Mouse (Mus musculus) right cerebral cortex, postnatal 25 days (tissue): ENCODE measurements at regions not wholly inside any gene's neighbourhood (a gene's known extent, or its start where the extent isn't known, plus 50 kb on each side); places are given as distances from the start of the nearest gene placed in this dataset.

Experiments
- DNase-seq: peaks from one replicate; pipeline ENCODE4 v3.0.0; 2022

GRCm38 (mm10) chr10:37259186-37259585, 120.5 kb upstream of the Marcks start:
- DNase-seq, result no peak

DNA sequence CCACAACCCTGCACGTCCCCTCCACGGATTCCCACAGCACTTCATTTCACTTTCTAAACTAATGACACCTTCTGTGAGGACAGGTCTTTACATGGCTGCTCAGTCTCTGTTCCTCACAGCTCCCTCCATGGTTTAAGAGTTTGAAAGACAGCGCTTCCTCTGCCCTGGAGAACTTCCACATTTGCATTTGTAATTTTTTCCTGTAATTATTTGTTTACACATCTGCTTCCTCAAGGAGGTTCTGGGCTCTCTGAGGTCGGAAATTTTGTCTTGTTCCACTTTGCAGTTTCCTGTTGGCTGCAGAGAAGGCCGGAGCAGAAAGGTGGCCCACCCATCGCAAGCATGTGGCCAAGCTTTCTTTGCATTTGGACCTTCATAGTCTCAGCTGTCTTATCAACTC, 118.8 kb upstream of the Marcks start:
- DNase-seq, result no peak

GRCm38 (mm10) chr10:37250934-37251521, 112.3 kb upstream of the Marcks start:
- no peak for DNase-seq

DNA sequence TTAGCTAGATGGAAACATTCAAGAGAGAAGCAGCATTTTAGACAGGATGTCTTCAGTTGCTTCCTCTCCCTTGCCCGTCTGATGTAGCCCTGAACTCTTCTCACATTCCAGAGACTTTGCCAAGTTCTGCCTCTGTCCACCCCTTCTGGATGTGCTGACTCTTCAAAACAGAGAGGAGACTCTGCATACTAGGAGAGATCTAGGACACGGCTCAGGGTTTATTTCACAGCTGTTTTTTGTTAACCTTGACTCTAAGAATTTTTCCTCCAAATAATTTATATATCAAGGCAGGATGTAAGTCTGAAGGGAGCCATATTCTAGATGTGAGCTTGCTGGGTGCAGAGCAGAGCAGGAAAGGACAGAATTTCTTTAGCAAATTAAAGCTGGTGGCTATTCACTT, 111.4 kb upstream of the Marcks start:
- DNase-seq, result no peak

DNA sequence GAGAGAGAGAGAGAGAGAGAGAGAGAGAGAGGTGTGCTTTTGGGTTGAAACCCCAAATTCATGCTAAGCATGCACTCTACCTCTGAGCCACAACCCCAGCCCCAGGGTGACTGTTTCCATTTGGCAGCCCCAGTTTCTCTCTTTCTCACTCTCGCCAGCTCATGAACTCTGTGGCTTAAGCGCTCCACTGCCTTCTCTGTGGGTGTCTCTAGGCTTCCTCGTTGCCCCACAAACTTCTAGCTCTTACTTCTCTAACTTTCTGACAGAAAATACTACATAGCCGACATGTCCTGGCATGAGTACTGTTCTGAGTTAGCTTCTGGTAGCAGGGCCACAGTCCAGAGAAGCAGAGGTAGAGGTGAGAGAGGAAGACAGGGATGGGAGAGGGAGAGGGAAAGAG, 110.8 kb upstream of the Marcks start:
- no peak for DNase-seq

DNA sequence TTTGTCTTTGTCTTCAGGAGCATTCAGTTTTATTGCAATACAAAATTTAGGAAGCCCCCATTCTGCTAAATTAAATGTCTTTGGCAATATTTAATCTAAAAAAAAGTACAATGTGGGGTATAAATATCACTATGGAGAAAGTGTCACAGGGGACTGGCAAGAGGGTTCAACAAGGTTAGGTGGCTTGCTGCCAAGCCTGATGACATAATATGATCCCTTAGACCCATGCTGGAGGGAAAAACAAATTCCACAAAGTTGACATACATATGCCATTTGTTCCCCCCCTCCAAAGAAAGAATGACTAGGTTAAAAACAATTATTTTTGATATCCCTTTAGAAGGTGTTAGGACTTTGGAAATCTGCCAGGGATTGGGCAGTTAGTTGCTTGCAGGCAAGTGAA, 108.4 kb upstream of the Marcks start:
- no peak for DNase-seq

DNA sequence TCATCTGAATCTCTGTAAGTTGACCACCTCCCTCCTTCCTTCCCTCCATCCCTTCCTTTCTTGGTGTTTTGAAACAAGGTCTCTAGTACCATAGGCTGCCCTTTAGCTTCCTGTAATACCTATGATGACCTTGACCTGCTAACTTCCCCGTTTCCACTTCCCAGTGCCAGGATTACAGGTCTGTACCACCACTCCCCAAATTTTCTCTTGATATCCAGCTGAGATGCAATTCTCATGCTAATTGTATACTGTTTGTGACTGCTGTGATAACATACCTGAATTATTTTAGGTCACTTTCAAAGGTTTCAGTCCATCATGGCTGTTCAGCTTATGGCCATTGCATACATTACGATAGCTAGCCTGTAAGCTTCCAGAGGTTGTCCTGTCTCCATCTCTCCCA, 104.4 kb upstream of the Marcks start:
- DNase-seq, result no peak

GRCm38 (mm10) chr10:37241821-37242263, 103.1 kb upstream of the Marcks start:
- DNase-seq, result no peak

GRCm38 (mm10) chr10:37240634-37241033, 101.9 kb upstream of the Marcks start:
- DNase-seq, result no peak

DNA sequence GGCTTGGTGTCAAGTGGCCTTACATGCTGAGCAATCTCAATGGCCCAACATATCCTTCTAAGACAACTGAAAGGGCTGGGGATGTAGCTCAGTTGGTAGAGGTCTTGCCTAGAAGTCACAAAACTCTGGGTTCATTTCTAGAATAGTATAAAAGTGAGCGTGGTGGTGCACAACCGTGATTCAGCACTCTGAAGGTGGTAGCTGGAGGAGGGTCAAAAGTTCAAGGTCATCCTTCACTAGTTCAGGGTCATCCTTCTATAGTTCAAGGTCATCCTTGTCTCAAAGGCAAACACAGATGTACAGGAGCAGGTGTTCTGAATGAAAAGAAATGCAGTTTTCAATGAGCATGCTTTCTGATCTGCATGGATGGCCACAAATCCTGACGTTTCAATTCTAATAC, 101.5 kb upstream of the Marcks start:
- DNase-seq, result no peak

- no peak for DNase-seq
Measured at GRCm38 (mm10) chr10:37236001-37236822, 97.5 kb upstream of the Marcks start.

- DNase-seq, result no peak
Measured at GRCm38 (mm10) chr10:37231936-37232556, 93.3 kb upstream of the Marcks start.

DNA sequence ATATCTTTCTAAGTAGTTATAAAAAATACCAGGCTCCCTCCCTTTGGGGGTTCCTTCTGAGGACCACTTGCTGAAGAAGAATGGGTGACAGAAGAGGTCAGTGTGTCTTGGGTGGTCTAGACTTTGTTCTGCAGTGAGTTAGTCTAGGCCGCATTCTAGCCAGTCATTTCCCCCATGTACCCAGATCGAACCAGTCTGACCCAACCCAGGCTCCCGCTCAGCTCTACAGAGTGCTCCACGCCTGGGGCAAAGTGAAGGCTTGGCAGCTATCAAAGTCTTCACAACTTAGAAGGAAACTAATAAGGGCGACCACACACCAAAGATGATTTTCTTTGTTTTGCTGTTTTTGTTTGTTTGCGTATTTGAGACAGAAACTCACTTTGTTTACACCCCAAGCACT, 92.4 kb upstream of the Marcks start:
- no peak for DNase-seq

- no peak for DNase-seq
Measured at GRCm38 (mm10) chr10:37227889-37228288, 89.2 kb upstream of the Marcks start.

GRCm38 (mm10) chr10:37221730-37222129, 83.0 kb upstream of the Marcks start:
- DNase-seq, result no peak

- DNase-seq, result no peak
Measured at GRCm38 (mm10) chr10:37220434-37220833, 81.7 kb upstream of the Marcks start.

DNA sequence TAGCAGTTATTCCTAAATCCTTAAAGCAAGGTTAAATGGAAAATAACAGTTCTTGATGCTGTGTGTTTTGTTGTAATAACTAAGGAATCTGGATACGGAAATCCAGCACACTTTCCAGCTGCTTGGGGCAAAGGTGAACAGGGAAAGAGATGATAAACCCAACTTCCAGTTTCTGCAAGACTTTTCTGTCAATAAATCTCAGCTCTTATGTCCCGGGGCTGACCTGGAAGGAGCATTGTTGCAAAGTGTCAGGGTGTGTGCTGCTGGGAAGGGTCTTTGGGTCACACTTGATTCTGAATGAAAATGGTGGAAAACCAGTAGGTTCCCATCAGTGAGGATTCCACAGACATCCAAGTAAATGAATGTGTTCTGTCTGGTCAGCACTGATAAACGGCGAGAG, 81.2 kb upstream of the Marcks start:
- no peak for DNase-seq

GRCm38 (mm10) chr10:37219381-37219780, 80.7 kb upstream of the Marcks start:
- DNase-seq, result no peak

- no peak for DNase-seq
Measured at GRCm38 (mm10) chr10:37214656-37215055, 75.9 kb upstream of the Marcks start.

GRCm38 (mm10) chr10:37212350-37213035, 73.8 kb upstream of the Marcks start:
- no peak for DNase-seq

DNA sequence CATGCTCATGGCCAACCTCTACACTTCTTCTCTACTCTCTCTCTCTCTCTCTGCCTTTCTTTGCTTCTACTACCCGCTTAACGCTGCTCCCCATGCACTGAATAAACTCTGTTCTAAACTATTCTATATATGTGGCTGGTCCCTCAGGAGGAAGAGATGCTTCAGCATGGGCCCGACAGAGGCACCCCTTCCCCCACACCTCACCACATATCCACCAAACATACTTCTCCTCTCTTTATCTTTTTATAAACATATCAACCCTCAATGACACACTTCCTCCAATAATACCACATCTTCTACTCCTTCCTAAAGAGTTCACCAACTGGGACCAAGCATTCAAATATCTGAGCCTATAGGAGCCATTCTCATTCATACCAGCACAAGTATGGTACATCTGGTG, 72.6 kb upstream of the Marcks start:
- no peak for DNase-seq

DNA sequence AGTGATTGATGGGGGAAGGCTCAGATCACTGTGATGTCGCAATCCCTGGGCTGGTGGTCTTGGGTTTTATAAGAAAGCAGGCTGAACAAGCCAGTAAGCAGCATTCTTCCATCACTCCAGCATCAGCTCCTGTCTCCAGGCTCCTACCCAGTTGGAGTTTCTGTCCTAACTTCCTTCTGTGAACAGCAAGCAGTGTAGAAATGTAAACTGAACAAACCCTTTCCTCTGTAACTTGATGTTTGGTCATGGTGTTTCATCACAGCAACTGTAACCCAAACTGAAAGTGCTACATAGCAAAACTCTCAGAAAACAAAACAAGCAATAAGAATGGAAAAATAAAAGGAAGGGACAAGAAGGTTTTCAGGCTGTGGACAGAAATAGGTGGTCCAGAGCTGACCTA, 71.5 kb upstream of the Marcks start:
- DNase-seq, result no peak

DNA sequence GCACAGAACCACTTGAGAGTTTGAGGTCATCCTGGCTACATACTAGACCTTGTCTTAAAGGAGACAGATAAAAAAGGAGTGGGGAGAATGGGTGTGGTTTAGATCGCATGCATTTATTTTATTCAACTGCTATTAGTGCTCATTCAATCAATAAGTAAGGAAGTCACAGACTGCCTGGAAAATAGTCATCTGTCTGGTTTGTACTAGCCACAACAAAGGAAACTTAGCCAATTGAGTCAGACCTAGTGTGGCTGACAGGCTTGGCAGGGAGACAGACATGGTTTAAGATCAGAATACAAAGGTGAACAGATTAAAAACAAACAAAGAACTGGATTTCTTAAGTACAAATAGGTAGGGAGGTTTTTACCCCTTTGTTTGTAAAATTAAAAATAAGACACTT, 68.3 kb upstream of the Marcks start:
- DNase-seq, result no peak

DNA sequence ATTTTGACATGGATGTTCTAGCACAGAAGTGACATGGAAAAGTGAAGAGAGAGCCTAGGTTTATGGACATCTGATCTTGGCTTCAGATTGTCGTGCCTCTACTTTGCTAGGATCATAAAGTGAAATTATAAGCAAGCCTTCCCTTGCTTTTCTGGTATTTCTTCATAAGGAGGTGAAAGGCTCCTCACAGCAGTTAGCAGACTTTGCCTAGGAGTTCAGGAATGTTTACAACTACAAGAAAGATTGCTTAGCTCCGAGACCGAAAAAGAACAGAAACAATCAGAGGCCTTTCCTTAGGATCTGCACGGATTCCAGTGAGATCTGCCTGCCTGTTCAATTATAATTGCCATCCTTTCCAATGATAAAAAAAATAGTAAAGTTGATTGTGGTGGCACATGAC, 67.8 kb upstream of the Marcks start:
- no peak for DNase-seq
